Mouse (Mus musculus): ENCODE results near the gene Zcchc14. TPM values are rescaled to one million over a fixed set of nuclear protein-coding genes. Genes with fewer than 3 reads are reported as not detected.

Gene Zcchc14
- polyA plus RNA-seq, 1 experiment from 2014 or later, result 40.9 TPM

GRCm38 (mm10) chr8:121561636-121562345 lies 90.9 kb downstream of the Zcchc14 start:
- no peak for DNase-seq (ENCODE audit: low spot score)
- ATAC-seq, result no peak
- Histone ChIP-seq H3K27ac (ENCODE audit: low read depth, low read length) (no peak overlapping the region), H3K4me2 (ENCODE audit: low read length) (no peak overlapping the region), H3K9me3 (replicated peaks; ENCODE audit: control insufficient read depth, low read length) (no peaks in the 10 kb centered on the region), H3K4me3 (ENCODE audit: low read depth, low read length) (no peak overlapping the region), H3K27me3 (replicated peaks; ENCODE audit: control insufficient read depth, insufficient read depth, low read length) (no peaks in the 10 kb centered on the region), H3K36me3 (ENCODE audit: control insufficient read depth, insufficient read depth, low read length) (peaks cover 32% of the 10 kb centered on the region), H3K9ac (ENCODE audit: low read length) (no peak overlapping the region), H3K4me1 (ENCODE audit: control insufficient read depth, insufficient read depth, low read length) (no peaks in the 10 kb centered on the region)
- 86% methylated on average over 16 of the region's 16 CpGs for WGBS

GRCm38 (mm10) chr8:121560432-121561100 lies 92.1 kb downstream of the Zcchc14 start:
- H3K4me3 ChIP-seq (ENCODE audit: low read depth, low read length), result no peak overlapping the region
- H3K9ac ChIP-seq (ENCODE audit: low read length), result no peak overlapping the region
- 96% methylated on average over 7 of the region's 7 CpGs for WGBS
- no peak overlapping the region for H3K4me2 ChIP-seq (ENCODE audit: low read length)
- H3K27ac ChIP-seq (ENCODE audit: low read depth, low read length), result no peak overlapping the region
- no peaks in the 10 kb centered on the region for H3K9me3 ChIP-seq (replicated peaks; ENCODE audit: control insufficient read depth, low read length)
- ATAC-seq, result no peak
- H3K27me3 ChIP-seq (replicated peaks; ENCODE audit: control insufficient read depth, insufficient read depth, low read length), result no peaks in the 10 kb centered on the region
- H3K36me3 ChIP-seq (ENCODE audit: control insufficient read depth, insufficient read depth, low read length), result peaks cover 28% of the 10 kb centered on the region
- no peak for DNase-seq (ENCODE audit: low spot score)
- H3K4me1 ChIP-seq (ENCODE audit: control insufficient read depth, insufficient read depth, low read length), result no peaks in the 10 kb centered on the region

- H3K9ac ChIP-seq (ENCODE audit: low read length), result no peak overlapping the region
- H3K4me1 ChIP-seq (ENCODE audit: control insufficient read depth, insufficient read depth, low read length), result no peaks in the 10 kb centered on the region
- H3K27me3 ChIP-seq (replicated peaks; ENCODE audit: control insufficient read depth, insufficient read depth, low read length), result no peaks in the 10 kb centered on the region
- ATAC-seq, result no peak
- no peak for DNase-seq (ENCODE audit: low spot score)
- no peak overlapping the region for H3K27ac ChIP-seq (ENCODE audit: low read depth, low read length)
- 91% methylated on average over 12 of the region's 12 CpGs for WGBS
- no peaks in the 10 kb centered on the region for H3K9me3 ChIP-seq (replicated peaks; ENCODE audit: control insufficient read depth, low read length)
- H3K4me2 ChIP-seq (ENCODE audit: low read length), result no peak overlapping the region
- H3K4me3 ChIP-seq (ENCODE audit: low read depth, low read length), result no peak overlapping the region
- H3K36me3 ChIP-seq (ENCODE audit: control insufficient read depth, insufficient read depth, low read length), result peaks cover 33% of the 10 kb centered on the region
Measured at GRCm38 (mm10) chr8:121559801-121560200, 92.9 kb downstream of the Zcchc14 start.

GRCm38 (mm10) chr8:121558538-121558937 lies 94.2 kb downstream of the Zcchc14 start:
- Histone ChIP-seq H3K9me3 (replicated peaks; ENCODE audit: control insufficient read depth, low read length) (no peaks in the 10 kb centered on the region), H3K27me3 (replicated peaks; ENCODE audit: control insufficient read depth, insufficient read depth, low read length) (no peaks in the 10 kb centered on the region), H3K36me3 (ENCODE audit: control insufficient read depth, insufficient read depth, low read length) (peaks cover 42% of the 10 kb centered on the region), H3K27ac (ENCODE audit: low read depth, low read length) (no peak overlapping the region), H3K4me2 (ENCODE audit: low read length) (no peak overlapping the region), H3K4me3 (ENCODE audit: low read depth, low read length) (no peak overlapping the region), H3K4me1 (ENCODE audit: control insufficient read depth, insufficient read depth, low read length) (no peaks in the 10 kb centered on the region), H3K9ac (ENCODE audit: low read length) (no peak overlapping the region)
- DNase-seq (ENCODE audit: low spot score) (no peak), ATAC-seq (no peak)
- 93% methylated on average over 16 of the region's 16 CpGs for WGBS

GRCm38 (mm10) chr8:121557746-121558145 lies 95.0 kb downstream of the Zcchc14 start:
- no peak for ATAC-seq
- H3K36me3 ChIP-seq (ENCODE audit: control insufficient read depth, insufficient read depth, low read length), result peaks cover 49% of the 10 kb centered on the region

GRCm38 (mm10) chr8:121553831-121554475 lies 98.7 kb downstream of the Zcchc14 start:
- no peak overlapping the region for H3K4me2 ChIP-seq (ENCODE audit: low read length)
- DNase-seq (ENCODE audit: low spot score), result no peak
- H3K27ac ChIP-seq (ENCODE audit: low read depth, low read length), result no peak overlapping the region
- H3K4me3 ChIP-seq (ENCODE audit: low read depth, low read length), result no peak overlapping the region
- H3K36me3 ChIP-seq (ENCODE audit: control insufficient read depth, insufficient read depth, low read length), result peaks cover 71% of the 10 kb centered on the region
- no peak overlapping the region for H3K9ac ChIP-seq (ENCODE audit: low read length)
- no peaks in the 10 kb centered on the region for H3K9me3 ChIP-seq (replicated peaks; ENCODE audit: control insufficient read depth, low read length)
- H3K4me1 ChIP-seq (ENCODE audit: control insufficient read depth, insufficient read depth, low read length), result no peaks in the 10 kb centered on the region
- ATAC-seq, result no peak
- WGBS, result 93% methylated on average over 32 of the region's 32 CpGs
- H3K27me3 ChIP-seq (replicated peaks; ENCODE audit: control insufficient read depth, insufficient read depth, low read length), result no peaks in the 10 kb centered on the region

More at GRCm38 (mm10) chr8:121557746-121558145, 95.0 kb downstream of the Zcchc14 start:
- 93% methylated on average over 11 of the region's 11 CpGs for WGBS
- no peaks in the 10 kb centered on the region for H3K4me1 ChIP-seq (ENCODE audit: control insufficient read depth, insufficient read depth, low read length)
- H3K4me2 ChIP-seq (ENCODE audit: low read length), result no peak overlapping the region
- H3K4me3 ChIP-seq (ENCODE audit: low read depth, low read length), result no peak overlapping the region
- H3K9me3 ChIP-seq (replicated peaks; ENCODE audit: control insufficient read depth, low read length), result no peaks in the 10 kb centered on the region
- no peak overlapping the region for H3K9ac ChIP-seq (ENCODE audit: low read length)
- DNase-seq (ENCODE audit: low spot score), result no peak
- no peak overlapping the region for H3K27ac ChIP-seq (ENCODE audit: low read depth, low read length)
- no peaks in the 10 kb centered on the region for H3K27me3 ChIP-seq (replicated peaks; ENCODE audit: control insufficient read depth, insufficient read depth, low read length)

GRCm38 (mm10) chr8:121552506-121552905 lies 100.2 kb downstream of the Zcchc14 start:
- H3K36me3 ChIP-seq (ENCODE audit: control insufficient read depth, insufficient read depth, low read length), result peaks cover 59% of the 10 kb centered on the region
- no peaks in the 10 kb centered on the region for H3K27me3 ChIP-seq (replicated peaks; ENCODE audit: control insufficient read depth, insufficient read depth, low read length)
- H3K9me3 ChIP-seq (replicated peaks; ENCODE audit: control insufficient read depth, low read length), result no peaks in the 10 kb centered on the region
- H3K9ac ChIP-seq (ENCODE audit: low read length), result no peak overlapping the region
- 85% methylated on average over 9 of the region's 9 CpGs for WGBS
- H3K4me3 ChIP-seq (ENCODE audit: low read depth, low read length), result no peak overlapping the region
- DNase-seq (ENCODE audit: low spot score) (no peak), ATAC-seq (no peak)
- no peak overlapping the region for H3K27ac ChIP-seq (ENCODE audit: low read depth, low read length)
- H3K4me1 ChIP-seq (ENCODE audit: control insufficient read depth, insufficient read depth, low read length), result no peaks in the 10 kb centered on the region
- H3K4me2 ChIP-seq (ENCODE audit: low read length), result no peak overlapping the region

- H3K27me3 ChIP-seq (replicated peaks; ENCODE audit: control insufficient read depth, insufficient read depth, low read length), result no peaks in the 10 kb centered on the region
- no peak overlapping the region for H3K4me2 ChIP-seq (ENCODE audit: low read length)
- H3K4me1 ChIP-seq (ENCODE audit: control insufficient read depth, insufficient read depth, low read length), result no peaks in the 10 kb centered on the region
- 76% methylated on average over 24 of the region's 24 CpGs for WGBS
- H3K36me3 ChIP-seq (ENCODE audit: control insufficient read depth, insufficient read depth, low read length), result peaks cover 59% of the 10 kb centered on the region
- no peaks in the 10 kb centered on the region for H3K9me3 ChIP-seq (replicated peaks; ENCODE audit: control insufficient read depth, low read length)
- H3K27ac ChIP-seq (ENCODE audit: low read depth, low read length), result no peak overlapping the region
- no peak overlapping the region for H3K4me3 ChIP-seq (ENCODE audit: low read depth, low read length)
- H3K9ac ChIP-seq (ENCODE audit: low read length), result no peak overlapping the region
- no peak for DNase-seq (ENCODE audit: low spot score)
- no peak for ATAC-seq
Measured at GRCm38 (mm10) chr8:121551065-121551985, 101.4 kb downstream of the Zcchc14 start.

Data from forebrain, embryonic 14.5 days (tissue).